Mouse (Mus musculus) layer of hippocampus, adult 18-20 months (tissue): ENCODE measurements at regions not wholly inside any gene's neighbourhood (a gene's known extent, or its start where the extent isn't known, plus 50 kb on each side); places are given as distances from the start of the nearest gene placed in this dataset.
A peak's percentile ranks its signal among the peaks of the same experiment; 100 is the strongest.

Experiments
- DNase-seq, 2 experiments: peaks; one replicate each; pipeline ENCODE4 v3.0.0; 2022; ENCODE audit warnings: low spot score in 2 of 2

GRCm38 (mm10) chr3:50761766-50762165 lies 318.4 kb upstream of the Slc7a11 start:
- DNase-seq, result no peak

GRCm38 (mm10) chr3:50758106-50758505 lies 314.7 kb upstream of the Slc7a11 start:
- no peak for DNase-seq

- no peak for DNase-seq
Measured at GRCm38 (mm10) chr3:50737173-50737572, 293.8 kb upstream of the Slc7a11 start.

- no peak for DNase-seq
Measured at GRCm38 (mm10) chr3:50719035-50719434, 275.6 kb upstream of the Slc7a11 start.

GRCm38 (mm10) chr3:50713463-50713862 lies 270.0 kb upstream of the Slc7a11 start:
- no peak for DNase-seq

GRCm38 (mm10) chr3:50709415-50709989 lies 266.1 kb upstream of the Slc7a11 start:
- DNase-seq, result no peak

- DNase-seq, result no peak
Measured at GRCm38 (mm10) chr3:50706707-50707106, 263.3 kb upstream of the Slc7a11 start.

GRCm38 (mm10) chr3:50694904-50695680 lies 251.7 kb upstream of the Slc7a11 start:
- no peak for DNase-seq

GRCm38 (mm10) chr3:50694497-50694896 lies 251.1 kb upstream of the Slc7a11 start:
- peak in 1 of 2 experiments; percentile 12 for DNase-seq

- DNase-seq, result no peak
Measured at GRCm38 (mm10) chr3:50692306-50692705, 248.9 kb upstream of the Slc7a11 start.

GRCm38 (mm10) chr3:50690750-50691149 lies 247.3 kb upstream of the Slc7a11 start:
- no peak for DNase-seq

GRCm38 (mm10) chr3:50689375-50689774 lies 246.0 kb upstream of the Slc7a11 start:
- no peak for DNase-seq

GRCm38 (mm10) chr3:50687755-50688154 lies 244.3 kb upstream of the Slc7a11 start:
- no peak for DNase-seq

GRCm38 (mm10) chr3:50678611-50678988 lies 235.2 kb upstream of the Slc7a11 start:
- DNase-seq, result no peak

GRCm38 (mm10) chr3:50677953-50678610 lies 234.7 kb upstream of the Slc7a11 start:
- DNase-seq, result peak in 1 of 2 experiments; percentile 19

- no peak for DNase-seq
Measured at GRCm38 (mm10) chr3:50675769-50676168, 232.4 kb upstream of the Slc7a11 start.

GRCm38 (mm10) chr3:50674860-50675566 lies 231.6 kb upstream of the Slc7a11 start:
- no peak for DNase-seq

GRCm38 (mm10) chr3:50665316-50665715 lies 221.9 kb upstream of the Slc7a11 start:
- peak; percentile 16 to 66 for DNase-seq

- DNase-seq, result no peak
Measured at GRCm38 (mm10) chr3:50660966-50661365, 217.6 kb upstream of the Slc7a11 start.

- no peak for DNase-seq
Measured at GRCm38 (mm10) chr3:50660566-50660965, 217.2 kb upstream of the Slc7a11 start.

GRCm38 (mm10) chr3:50657890-50658289 lies 214.5 kb upstream of the Slc7a11 start:
- DNase-seq, result no peak

- no peak for DNase-seq
Measured at GRCm38 (mm10) chr3:50654441-50654840, 211.0 kb upstream of the Slc7a11 start.
